Mouse (Mus musculus) liver, embryonic 14.5 days (tissue): ENCODE measurements at regions not wholly inside any gene's neighbourhood (a gene's known extent, or its start where the extent isn't known, plus 50 kb on each side); places are given as distances from the start of the nearest gene placed in this dataset.

Experiments
- ATAC-seq: fragments of 200-750 bp; cut with Nextera tagmentation; 2 replicates; pipeline ENCODE4 v1.8.0; 2017; ENCODE audit warnings: moderate number of reproducible peaks, mild to moderate bottlenecking, moderate library complexity; ENCODE audit not compliant: insufficient read depth
- DNase-seq, 3 experiments: peaks; one replicate each; pipeline ENCODE4 v3.0.0-alpha.2; 2012 to 2013; ENCODE audit warnings: low read depth in 3 of 3, low spot score in 3 of 3
- H3K27ac ChIP-seq: fragments of 300-500 bp; sonication (generic); 2 replicates; pipeline ENCODE4 v1.5.1; 2014; ENCODE audit warnings: moderate library complexity, mild to moderate bottlenecking, control low read depth, inconsistent platforms
- H3K27me3 ChIP-seq: fragments of 300-500 bp; sonication (generic); 2 replicates; pipeline ENCODE4 v1.6.1; 2014; ENCODE audit warnings: mild to moderate bottlenecking, low read length, moderate library complexity; ENCODE audit not compliant: control insufficient read depth, insufficient read depth
- H3K36me3 ChIP-seq: fragments of 300-500 bp; sonication (generic); replicated peaks from 2 replicates; pipeline ENCODE4 v1.6.1; 2014; ENCODE audit warnings: low read depth; ENCODE audit not compliant: control insufficient read depth, insufficient read depth
- H3K4me1 ChIP-seq, 2 experiments: fragments of 200-500 bp in 1 of 2; fragments of 300-500 bp in 1 of 2; sonication (generic) in 1 of 2; replicated peaks; 2 replicates each; pipeline ENCODE4 v1.6.1; 2012 to 2014; ENCODE audit warnings: antibody characterized with exemption in 1 of 2, inconsistent platforms in 1 of 2, low read length in 1 of 2; ENCODE audit not compliant: control insufficient read depth in 2 of 2, insufficient read depth in 2 of 2
- H3K4me2 ChIP-seq: fragments of 300-500 bp; sonication (generic); 2 replicates; pipeline ENCODE4 v1.6.1; 2014; ENCODE audit warnings: low read depth, mild to moderate bottlenecking, control low read depth, moderate library complexity
- H3K4me3 ChIP-seq, 2 experiments: fragments of 200-500 bp in 1 of 2; fragments of 300-500 bp in 1 of 2; sonication (generic) in 1 of 2; 2 replicates each; pipeline ENCODE4 v1.5.1; 2012 to 2014; ENCODE audit warnings: low read depth in 2 of 2, low read length in 2 of 2, mild to moderate bottlenecking in 2 of 2, control low read depth in 1 of 2, inconsistent platforms in 1 of 2, moderate library complexity in 1 of 2; ENCODE audit not compliant: insufficient read depth in 1 of 2
- H3K9ac ChIP-seq: fragments of 300-500 bp; sonication (generic); replicated peaks from 2 replicates; pipeline ENCODE4 v1.6.1; 2014; ENCODE audit warnings: mild to moderate bottlenecking, control low read depth, moderate library complexity
- H3K9me3 ChIP-seq: fragments of 300-500 bp; sonication (generic); 2 replicates; pipeline ENCODE4 v1.6.1; 2016; ENCODE audit warnings: low read length, mixed read lengths; ENCODE audit not compliant: control insufficient read depth
- CTCF ChIP-seq: IDR thresholded peaks from 2 replicates; pipeline ENCODE4 v1.5.1; 2016; ENCODE audit warnings: antibody characterized with exemption, low read depth, control low read depth
- EP300 ChIP-seq: IDR thresholded peaks from 2 replicates; pipeline ENCODE4 v1.6.1; 2016; ENCODE audit warnings: antibody characterized with exemption, low read depth
- WGBS: fragments of 180-500 bp; shearing (Covaris S2); extraction: QIAGEN DNeasy Blood & Tissue Kit; methylation state at CpG from one replicate; pipeline ENCODE4 v1.1.7; 2014; ENCODE audit not compliant: insufficient replicate concordance; 5-methylcytosine and 5-hydroxymethylcytosine counted together

GRCm38 (mm10) chr4:25407842-25408241 lies 126.2 kb upstream of the Ufl1 start:
- WGBS, result 45% methylated on average over 4 of the region's 4 CpGs
- TF ChIP-seq CTCF, result no peak
- TF ChIP-seq EP300, result no peak
- no peak for ATAC-seq

GRCm38 (mm10) chr4:25389542-25389941 lies 107.9 kb upstream of the Ufl1 start:
- Histone ChIP-seq H3K4me1 (no peaks in the 10 kb centered on the region), H3K9me3 (no peaks in the 10 kb centered on the region), H3K27me3 (no peaks in the 10 kb centered on the region), H3K27ac (no peak overlapping the region), H3K36me3 (no peaks in the 10 kb centered on the region), H3K4me3 (no peak overlapping the region), H3K4me2 (no peak overlapping the region), H3K9ac (no peak overlapping the region)
- no peak for TF ChIP-seq EP300
- no peak for TF ChIP-seq CTCF
- DNase-seq, result no peak
- ATAC-seq, result no peak
- 46% methylated on average over 5 of the region's 5 CpGs for WGBS

More at GRCm38 (mm10) chr4:25407842-25408241, 126.2 kb upstream of the Ufl1 start:
- H3K4me3 ChIP-seq, result no peak overlapping the region
- no peak for DNase-seq
- H3K36me3 ChIP-seq, result no peaks in the 10 kb centered on the region
- no peak overlapping the region for H3K4me2 ChIP-seq
- H3K9me3 ChIP-seq, result no peaks in the 10 kb centered on the region
- H3K4me1 ChIP-seq, result no peaks in the 10 kb centered on the region
- H3K9ac ChIP-seq, result no peak overlapping the region
- no peaks in the 10 kb centered on the region for H3K27me3 ChIP-seq
- H3K27ac ChIP-seq, result no peak overlapping the region

GRCm38 (mm10) chr4:25372041-25372440 lies 90.4 kb upstream of the Ufl1 start:
- H3K9me3 ChIP-seq, result no peaks in the 10 kb centered on the region
- H3K27ac ChIP-seq, result no peak overlapping the region
- no peak overlapping the region for H3K4me3 ChIP-seq
- no peak for TF ChIP-seq CTCF
- no peak for TF ChIP-seq EP300
- no peak overlapping the region for H3K4me2 ChIP-seq
- H3K9ac ChIP-seq, result no peak overlapping the region
- no peaks in the 10 kb centered on the region for H3K27me3 ChIP-seq
- WGBS, result 47% methylated on average over 4 of the region's 4 CpGs
- H3K36me3 ChIP-seq, result no peaks in the 10 kb centered on the region
- no peak for DNase-seq
- no peaks in the 10 kb centered on the region for H3K4me1 ChIP-seq
- ATAC-seq, result no peak

GRCm38 (mm10) chr4:25364402-25364801 lies 82.8 kb upstream of the Ufl1 start:
- Histone ChIP-seq H3K4me3 (no peak overlapping the region), H3K4me1 (no peaks in the 10 kb centered on the region), H3K36me3 (no peaks in the 10 kb centered on the region), H3K4me2 (no peak overlapping the region), H3K27ac (no peak overlapping the region), H3K9ac (no peak overlapping the region), H3K9me3 (no peaks in the 10 kb centered on the region), H3K27me3 (no peaks in the 10 kb centered on the region)
- TF ChIP-seq CTCF (no peak), EP300 (no peak)
- ATAC-seq (no peak), DNase-seq (no peak)

GRCm38 (mm10) chr4:25337638-25338037 lies 56.0 kb upstream of the Ufl1 start:
- no peak overlapping the region for H3K9ac ChIP-seq
- H3K27ac ChIP-seq, result no peak overlapping the region
- 60% methylated on average over 1 of the region's 1 CpGs for WGBS
- H3K4me3 ChIP-seq, result no peak overlapping the region
- DNase-seq (no peak), ATAC-seq (no peak)
- no peaks in the 10 kb centered on the region for H3K27me3 ChIP-seq
- TF ChIP-seq CTCF (no peak), EP300 (no peak)
- no peaks in the 10 kb centered on the region for H3K36me3 ChIP-seq
- H3K4me2 ChIP-seq, result no peak overlapping the region
- no peaks in the 10 kb centered on the region for H3K4me1 ChIP-seq
- H3K9me3 ChIP-seq, result no peaks in the 10 kb centered on the region
